Mouse (Mus musculus) inflammation-experienced regulatory T-cells, adult 16 weeks (primary cell): ENCODE data around the gene Tnfaip3. TPM values are rescaled to one million over a fixed set of nuclear protein-coding genes. Genes with fewer than 3 reads are reported as not detected.

Source experiments
- polyA plus RNA-seq: library from polyadenylated mRNA; unstranded; fragments of 100-300 nt; shearing (Covaris generic); gene quantifications from one replicate; pipeline ENCODE4 v1.2.1, GENCODE M21; 2017

Tnfaip3 gene
- 58.3 TPM for polyA plus RNA-seq

GRCm38 (mm10) chr10:19015257-19015862 lies at the start of gene Tnfaip3:
Gene Tnfaip3 (minus strand): TSS chr10:19015657.

Other genes with a start within 250 kb of the Tnfaip3 start
- not detected for gene Gm4922, start 228.9 kb downstream of the Tnfaip3 start, polyA plus RNA-seq
- gene Perp, start 170.6 kb downstream of the Tnfaip3 start, polyA plus RNA-seq, result 0.24 TPM